Mouse (Mus musculus): Measurements from ENCODE around the gene Gm5862.
"Not testable (repeated sequence)": the region's sequence is repeated elsewhere in the genome, so short reads cannot be mapped to it uniquely, and the experiment has no call there.

Gm5862 gene

DNA sequence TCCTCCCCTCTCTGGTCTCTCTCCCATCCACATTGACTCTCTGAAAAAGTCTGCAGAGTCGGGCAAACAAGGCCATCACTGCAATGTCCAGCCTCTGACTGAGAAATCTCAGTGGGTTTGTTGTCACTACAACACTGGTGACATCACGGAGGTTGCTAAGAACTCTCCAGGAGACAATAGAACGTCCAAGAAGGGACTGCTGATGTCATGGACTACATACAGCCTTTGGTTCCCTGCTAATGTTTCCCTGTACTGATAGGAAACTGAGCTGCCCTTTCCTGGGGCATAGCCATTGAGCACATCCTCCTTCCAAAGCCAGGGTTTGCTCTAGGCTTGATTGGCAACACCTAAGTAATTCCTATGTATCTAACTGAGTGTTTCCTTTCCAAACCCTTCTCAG lies at the start of gene Gm5862:
Gm5862 (minus strand) TSS at position 101 of the 400 bp plus-strand sequence.
- not testable (repeated sequence) for DNase-seq

GRCm38 (mm10) chr5:26070716-26071115 lies 48.0 kb upstream of the Gm5862 start:
- DNase-seq, result no peak

DNA sequence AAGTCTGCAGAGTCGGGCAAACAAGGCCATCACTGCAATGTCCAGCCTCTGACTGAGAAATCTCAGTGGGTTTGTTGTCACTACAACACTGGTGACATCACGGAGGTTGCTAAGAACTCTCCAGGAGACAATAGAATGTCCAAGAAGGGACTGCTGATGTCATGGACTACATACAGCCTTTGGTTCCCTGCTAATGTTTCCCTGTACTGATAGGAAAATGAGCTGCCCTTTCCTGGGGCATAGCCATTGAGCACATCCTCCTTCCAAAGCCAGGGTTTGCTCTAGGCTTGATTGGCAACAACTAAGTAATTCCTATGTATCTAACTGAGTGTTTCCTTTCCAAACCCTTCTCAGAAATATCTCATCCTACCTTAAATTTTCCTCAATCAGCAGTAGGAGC lies 35.8 kb upstream of the Gm5862 start, which contains the start of gene Gm7347:
Gm7347 (minus strand) TSS at position 101 of the 400 bp plus-strand sequence.
- not testable (repeated sequence) for DNase-seq

- not testable (repeated sequence) for DNase-seq
These were observed 16.7 kb upstream of the Gm5862 start, which contains the start of gene Speer4a for GRCm38 (mm10) chr5:26039458-26039857. TSS of gene Speer4a (minus strand) at chr5:26039558.

GRCm38 (mm10) chr5:26007697-26008096 lies 15.0 kb downstream of the Gm5862 start:
- DNase-seq, result not testable (repeated sequence)

DNA sequence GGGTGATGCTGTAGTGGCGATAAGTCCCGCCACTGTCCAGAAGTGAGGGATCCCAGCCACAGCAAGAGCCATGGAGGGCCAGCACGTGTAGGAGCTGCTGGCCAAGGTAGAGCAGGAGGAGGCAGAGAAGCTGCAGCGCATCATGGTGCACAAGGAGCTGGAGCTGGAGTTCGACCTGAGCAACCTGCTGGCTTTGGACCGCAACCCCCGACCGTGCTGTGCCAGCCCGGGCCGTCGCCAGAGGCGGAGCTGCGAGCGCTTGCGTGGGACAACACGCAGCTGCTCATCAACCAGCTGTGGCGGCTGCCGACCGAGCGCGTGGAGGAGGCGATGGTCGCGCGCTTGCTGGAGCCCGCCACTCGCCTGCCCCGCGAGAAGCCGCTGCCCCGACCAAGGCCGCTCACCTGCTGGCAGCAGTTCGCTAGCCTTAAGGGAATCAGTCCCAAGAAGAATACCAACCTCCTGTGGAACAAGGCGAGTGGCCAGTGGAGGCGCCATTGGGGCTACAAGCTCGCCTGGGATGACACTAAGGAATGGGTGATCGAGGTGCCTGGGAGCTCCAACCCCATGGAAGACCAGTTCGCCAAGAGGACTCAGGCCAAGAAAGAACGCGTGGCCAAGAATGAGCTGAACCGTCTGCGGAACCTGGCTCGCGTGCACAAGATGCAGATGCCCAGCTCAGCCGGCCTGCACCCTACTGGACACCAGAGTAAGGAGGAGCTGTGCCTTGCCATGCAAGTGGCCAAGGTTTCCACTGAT lies 15.6 kb downstream of the Gm5862 start:
- peak; percentile 2 for DNase-seq

- DNase-seq, result not testable (repeated sequence)
These were observed 18.0 kb downstream of the Gm5862 start, which contains the start of gene Gm1979 for GRCm38 (mm10) chr5:26004698-26005097. TSS of gene Gm1979 (minus strand) at chr5:26004798.

DNA sequence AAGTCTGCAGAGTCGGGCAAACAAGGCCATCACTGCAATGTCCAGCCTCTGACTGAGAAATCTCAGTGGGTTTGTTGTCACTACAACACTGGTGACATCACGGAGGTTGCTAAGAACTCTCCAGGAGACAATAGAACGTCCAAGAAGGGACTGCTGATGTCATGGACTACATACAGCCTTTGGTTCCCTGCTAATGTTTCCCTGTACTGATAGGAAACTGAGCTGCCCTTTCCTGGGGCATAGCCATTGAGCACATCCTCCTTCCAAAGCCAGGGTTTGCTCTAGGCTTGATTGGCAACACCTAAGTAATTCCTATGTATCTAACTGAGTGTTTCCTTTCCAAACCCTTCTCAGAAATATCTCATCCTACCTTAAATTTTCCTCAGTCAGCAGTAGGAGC lies 34.2 kb downstream of the Gm5862 start, which contains the start of gene Gm21698:
Gm21698 (minus strand) TSS at position 101 of the 400 bp plus-strand sequence.
- not testable (repeated sequence) for DNase-seq

GRCm38 (mm10) chr5:25972563-25972962 lies 50.2 kb downstream of the Gm5862 start, which contains the start of gene Gm21680:
TSS of gene Gm21680 (minus strand) at chr5:25972663.
- not testable (repeated sequence) for DNase-seq

Data from thymus, postnatal 14 days (tissue).